Mouse (Mus musculus): ENCODE measurements around the gene Exosc10. TPM values are rescaled to one million over a fixed set of nuclear protein-coding genes. Genes with fewer than 3 reads are reported as not detected.
A peak's percentile ranks its signal among the peaks of the same experiment; 100 is the strongest.

The Exosc10 gene
- polyA plus RNA-seq, 1 experiment from 2014 or later, result 99.1 TPM

- 90% methylated on average over 9 of the region's 9 CpGs for WGBS
- H3K4me2 ChIP-seq (ENCODE audit: low read depth, low read length, severe bottlenecking), result no peak overlapping the region
- H3K27ac ChIP-seq (ENCODE audit: low read depth, low read length), result no peak overlapping the region
- peaks cover 2% of the 10 kb centered on the region; the same call in 1 of the 2 replicates for H3K4me1 ChIP-seq (replicated peaks; ENCODE audit: control insufficient read depth, insufficient read depth, low read length)
- no peaks in the 10 kb centered on the region for H3K9me3 ChIP-seq (ENCODE audit: control insufficient read depth, low read length)
- H3K27me3 ChIP-seq (ENCODE audit: control insufficient read depth, insufficient read depth, low read length), result no peaks in the 10 kb centered on the region
- H3K4me3 ChIP-seq (ENCODE audit: low read depth, low read length), result no peak overlapping the region
- no peak overlapping the region for H3K9ac ChIP-seq (ENCODE audit: low read length)
- ATAC-seq (replicated peaks; ENCODE audit: low FRiP score) (no peak), DNase-seq (ENCODE audit: low spot score) (no peak)
- H3K36me3 ChIP-seq (ENCODE audit: control insufficient read depth, insufficient read depth, low read length), result no peaks in the 10 kb centered on the region; the same call in 1 of the 2 replicates
Measured at GRCm38 (mm10) chr4:148586648-148587047, 28.4 kb downstream of the Exosc10 start.

GRCm38 (mm10) chr4:148588793-148589192 lies 30.6 kb downstream of the Exosc10 start:
- Histone ChIP-seq H3K4me3 (ENCODE audit: low read depth, low read length) (no peak overlapping the region), H3K4me2 (ENCODE audit: low read depth, low read length, severe bottlenecking) (no peak overlapping the region), H3K27ac (ENCODE audit: low read depth, low read length) (no peak overlapping the region), H3K9me3 (ENCODE audit: control insufficient read depth, low read length) (no peaks in the 10 kb centered on the region), H3K27me3 (ENCODE audit: control insufficient read depth, insufficient read depth, low read length) (no peaks in the 10 kb centered on the region), H3K4me1 (replicated peaks; ENCODE audit: control insufficient read depth, insufficient read depth, low read length) (peaks cover 6% of the 10 kb centered on the region), H3K36me3 (ENCODE audit: control insufficient read depth, insufficient read depth, low read length) (no peaks in the 10 kb centered on the region; the same call in 1 of the 2 replicates), H3K9ac (ENCODE audit: low read length) (no peak overlapping the region)
- WGBS, result 86% methylated on average over 9 of the region's 9 CpGs
- no peak for DNase-seq (ENCODE audit: low spot score)
- ATAC-seq (replicated peaks; ENCODE audit: low FRiP score), result no peak

DNA sequence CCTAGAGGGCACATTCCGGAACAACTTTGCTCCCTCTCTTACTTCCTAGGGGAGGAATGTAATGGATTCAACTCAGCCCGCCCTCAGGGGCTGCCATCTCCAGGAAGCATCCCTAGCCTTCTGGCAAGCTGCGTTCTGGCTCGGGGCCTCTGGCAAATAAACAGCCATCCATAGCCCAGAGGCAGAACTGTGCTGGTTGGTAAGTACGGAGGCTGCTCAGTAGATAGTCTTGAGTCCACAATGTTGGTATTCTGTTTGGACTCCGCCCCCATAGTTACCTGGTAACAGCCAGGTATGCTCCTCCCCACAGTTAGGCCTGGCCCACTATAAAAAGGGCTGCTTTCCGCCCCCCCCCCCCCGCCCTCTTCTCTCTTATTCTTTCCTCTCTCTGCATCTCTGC lies 31.3 kb downstream of the Exosc10 start:
- H3K4me3 ChIP-seq (ENCODE audit: low read depth, low read length), result no peak overlapping the region
- no peak overlapping the region for H3K4me2 ChIP-seq (ENCODE audit: low read depth, low read length, severe bottlenecking)
- H3K9ac ChIP-seq (ENCODE audit: low read length), result no peak overlapping the region
- H3K4me1 ChIP-seq (replicated peaks; ENCODE audit: control insufficient read depth, insufficient read depth, low read length), result peaks cover 6% of the 10 kb centered on the region
- ATAC-seq (replicated peaks; ENCODE audit: low FRiP score) (no peak), DNase-seq (ENCODE audit: low spot score) (no peak)
- no peaks in the 10 kb centered on the region for H3K9me3 ChIP-seq (ENCODE audit: control insufficient read depth, low read length)
- peaks cover 2% of the 10 kb centered on the region for H3K36me3 ChIP-seq (ENCODE audit: control insufficient read depth, insufficient read depth, low read length)
- H3K27me3 ChIP-seq (ENCODE audit: control insufficient read depth, insufficient read depth, low read length), result no peaks in the 10 kb centered on the region
- WGBS, result 77% methylated on average over 8 of the region's 8 CpGs
- no peak overlapping the region for H3K27ac ChIP-seq (ENCODE audit: low read depth, low read length)

DNA sequence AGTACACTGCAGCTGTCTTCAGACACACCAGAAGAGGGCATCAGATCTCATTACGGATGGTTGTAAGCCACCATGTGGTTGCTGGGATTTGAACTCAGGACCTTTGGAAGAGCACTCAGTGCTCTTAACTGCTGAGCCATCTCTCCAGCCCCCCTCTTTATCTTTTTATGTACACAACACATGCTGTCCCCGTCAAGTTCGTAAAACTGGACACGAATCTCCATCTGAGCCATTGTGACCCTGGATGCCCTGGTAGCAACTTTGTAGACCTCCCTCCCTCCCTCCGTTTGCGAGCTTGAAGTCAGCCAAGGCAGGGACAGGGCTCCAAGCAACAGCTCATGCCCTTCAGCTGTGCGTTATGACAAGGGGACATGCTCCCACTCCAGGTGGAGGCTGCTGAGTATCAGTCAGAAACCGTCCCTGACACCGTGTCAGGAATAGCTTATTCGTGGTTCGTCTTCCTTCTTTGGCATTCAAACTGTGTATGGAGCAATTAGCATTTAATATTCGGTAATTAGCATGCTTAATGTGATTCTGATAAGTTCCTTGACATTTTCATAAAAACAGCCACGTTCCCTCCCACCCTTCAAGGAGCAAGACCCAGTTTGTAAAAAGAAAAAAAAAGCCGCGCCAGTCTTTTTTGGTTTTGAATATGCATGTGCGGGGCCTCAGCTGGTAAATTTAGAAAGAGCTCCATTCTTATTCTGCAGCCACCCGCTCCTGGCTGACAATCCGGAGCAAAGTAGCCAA lies 32.4 kb downstream of the Exosc10 start:
- peak overlapping the region; percentile 71 for H3K4me3 ChIP-seq (ENCODE audit: low read depth, low read length)
- no peaks in the 10 kb centered on the region for H3K27me3 ChIP-seq (ENCODE audit: control insufficient read depth, insufficient read depth, low read length)
- ATAC-seq (replicated peaks; ENCODE audit: low FRiP score) (no peak), DNase-seq (ENCODE audit: low spot score) (no peak)
- H3K4me1 ChIP-seq (replicated peaks; ENCODE audit: control insufficient read depth, insufficient read depth, low read length), result peaks cover 9% of the 10 kb centered on the region
- peak overlapping the region; percentile 54 for H3K27ac ChIP-seq (ENCODE audit: low read depth, low read length)
- no peaks in the 10 kb centered on the region for H3K9me3 ChIP-seq (ENCODE audit: control insufficient read depth, low read length)
- H3K9ac ChIP-seq (ENCODE audit: low read length), result peak overlapping the region; percentile 21
- 11% methylated on average over 18 of the region's 18 CpGs for WGBS
- H3K4me2 ChIP-seq (ENCODE audit: low read depth, low read length, severe bottlenecking), result peak overlapping the region; percentile 62
- H3K36me3 ChIP-seq (ENCODE audit: control insufficient read depth, insufficient read depth, low read length), result peaks cover 8% of the 10 kb centered on the region

GRCm38 (mm10) chr4:148591171-148591630 lies 33.0 kb downstream of the Exosc10 start, which contains the start of gene Srm:
Gene Srm (plus strand): TSS chr4:148591503.
- under 1% methylated on average over 49 of the region's 50 CpGs for WGBS
- Histone ChIP-seq H3K27me3 (ENCODE audit: control insufficient read depth, insufficient read depth, low read length) (no peaks in the 10 kb centered on the region), H3K27ac (ENCODE audit: low read depth, low read length) (peak within 1 kb of the TSS; percentile 54), H3K9me3 (ENCODE audit: control insufficient read depth, low read length) (no peaks in the 10 kb centered on the region), H3K4me2 (ENCODE audit: low read depth, low read length, severe bottlenecking) (peak within 1 kb of the TSS; percentile 62), H3K9ac (ENCODE audit: low read length) (peak within 1 kb of the TSS; percentile 79), H3K4me1 (replicated peaks; ENCODE audit: control insufficient read depth, insufficient read depth, low read length) (peaks cover 9% of the 10 kb centered on the region), H3K4me3 (ENCODE audit: low read depth, low read length) (peak within 1 kb of the TSS; percentile 71), H3K36me3 (ENCODE audit: control insufficient read depth, insufficient read depth, low read length) (peaks cover 8% of the 10 kb centered on the region)
- peak; percentile 100 for ATAC-seq (replicated peaks; ENCODE audit: low FRiP score)
- peak; percentile 98 for DNase-seq (ENCODE audit: low spot score)

DNA sequence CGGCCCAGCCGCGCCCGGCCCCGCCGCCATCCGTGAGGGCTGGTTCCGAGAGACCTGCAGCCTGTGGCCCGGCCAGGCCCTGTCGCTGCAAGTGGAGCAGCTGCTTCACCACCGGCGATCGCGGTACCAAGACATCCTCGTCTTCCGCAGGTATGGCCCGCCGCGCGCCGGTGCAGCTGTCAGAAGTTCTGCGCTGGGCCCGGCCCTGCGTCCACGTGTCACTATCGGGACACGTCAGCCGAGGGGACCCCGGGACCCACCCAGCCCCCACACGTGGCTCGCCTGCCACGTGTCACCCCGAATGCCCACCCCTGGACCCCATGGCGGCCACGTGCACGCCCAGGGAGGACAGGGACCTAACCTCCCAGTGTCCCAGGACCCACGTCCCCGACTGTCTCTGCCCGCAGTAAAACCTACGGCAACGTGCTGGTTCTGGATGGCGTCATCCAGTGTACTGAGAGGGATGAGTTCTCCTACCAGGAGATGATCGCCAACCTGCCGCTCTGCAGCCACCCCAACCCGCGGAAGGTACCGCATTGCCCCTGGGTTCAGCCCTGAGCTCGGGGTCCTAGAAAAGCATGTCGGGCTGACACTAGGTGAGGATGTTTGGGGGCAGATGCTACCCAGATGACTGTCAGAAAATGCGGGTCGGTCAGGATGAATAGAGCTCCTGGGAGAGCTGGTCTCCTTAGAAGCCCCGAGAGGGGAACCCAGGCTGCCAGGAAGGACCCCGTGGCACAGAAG lies 33.6 kb downstream of the Exosc10 start:
- H3K4me2 ChIP-seq (ENCODE audit: low read depth, low read length, severe bottlenecking), result peak overlapping the region; percentile 62
- WGBS, result under 1% methylated on average over 53 of the region's 53 CpGs
- peak overlapping the region; percentile 79 for H3K9ac ChIP-seq (ENCODE audit: low read length)
- no peaks in the 10 kb centered on the region for H3K9me3 ChIP-seq (ENCODE audit: control insufficient read depth, low read length)
- H3K27ac ChIP-seq (ENCODE audit: low read depth, low read length), result no peak overlapping the region
- ATAC-seq (replicated peaks; ENCODE audit: low FRiP score) (peak; percentile 54), DNase-seq (ENCODE audit: low spot score) (no peak)
- peak overlapping the region; percentile 71 for H3K4me3 ChIP-seq (ENCODE audit: low read depth, low read length)
- peaks cover 9% of the 10 kb centered on the region for H3K4me1 ChIP-seq (replicated peaks; ENCODE audit: control insufficient read depth, insufficient read depth, low read length)
- peaks cover 8% of the 10 kb centered on the region for H3K36me3 ChIP-seq (ENCODE audit: control insufficient read depth, insufficient read depth, low read length)
- H3K27me3 ChIP-seq (ENCODE audit: control insufficient read depth, insufficient read depth, low read length), result no peaks in the 10 kb centered on the region

- peaks cover 9% of the 10 kb centered on the region for H3K4me1 ChIP-seq (replicated peaks; ENCODE audit: control insufficient read depth, insufficient read depth, low read length)
- 96% methylated on average over 11 of the region's 11 CpGs for WGBS
- H3K9ac ChIP-seq (ENCODE audit: low read length), result no peak overlapping the region
- H3K36me3 ChIP-seq (ENCODE audit: control insufficient read depth, insufficient read depth, low read length), result peaks cover 9% of the 10 kb centered on the region
- H3K27ac ChIP-seq (ENCODE audit: low read depth, low read length), result no peak overlapping the region
- H3K9me3 ChIP-seq (ENCODE audit: control insufficient read depth, low read length), result peaks cover 3% of the 10 kb centered on the region; the same call in 1 of the 2 replicates
- H3K27me3 ChIP-seq (ENCODE audit: control insufficient read depth, insufficient read depth, low read length), result no peaks in the 10 kb centered on the region
- ATAC-seq (replicated peaks; ENCODE audit: low FRiP score) (no peak), DNase-seq (ENCODE audit: low spot score) (no peak)
- no peak overlapping the region for H3K4me2 ChIP-seq (ENCODE audit: low read depth, low read length, severe bottlenecking)
- H3K4me3 ChIP-seq (ENCODE audit: low read depth, low read length), result no peak overlapping the region
Measured at GRCm38 (mm10) chr4:148593996-148594395, 35.8 kb downstream of the Exosc10 start.

GRCm38 (mm10) chr4:148595916-148596315 lies 37.7 kb downstream of the Exosc10 start:
- no peaks in the 10 kb centered on the region for H3K27me3 ChIP-seq (ENCODE audit: control insufficient read depth, insufficient read depth, low read length)
- no peak overlapping the region for H3K9ac ChIP-seq (ENCODE audit: low read length)
- H3K36me3 ChIP-seq (ENCODE audit: control insufficient read depth, insufficient read depth, low read length), result peaks cover 11% of the 10 kb centered on the region
- no peak overlapping the region for H3K4me2 ChIP-seq (ENCODE audit: low read depth, low read length, severe bottlenecking)
- 55% methylated on average over 6 of the region's 6 CpGs for WGBS
- DNase-seq (ENCODE audit: low spot score), result no peak
- peaks cover 3% of the 10 kb centered on the region; the same call in 1 of the 2 replicates for H3K9me3 ChIP-seq (ENCODE audit: control insufficient read depth, low read length)
- no peak for ATAC-seq (replicated peaks; ENCODE audit: low FRiP score)
- peaks cover 7% of the 10 kb centered on the region; the same call in 1 of the 2 replicates for H3K4me1 ChIP-seq (replicated peaks; ENCODE audit: control insufficient read depth, insufficient read depth, low read length)
- H3K4me3 ChIP-seq (ENCODE audit: low read depth, low read length), result no peak overlapping the region
- no peak overlapping the region for H3K27ac ChIP-seq (ENCODE audit: low read depth, low read length)
